Mouse (Mus musculus): ENCODE measurements around the gene Dusp13.

GRCm38 (mm10) chr14:21788121-21788520 is 37.1 kb upstream of the Dusp13 start:
- TF ChIP-seq POLR2A (IDR thresholded peaks at IDR 0.05; ENCODE audit: borderline replicate concordance, low read depth, low read length) (no peak), CTCF (IDR thresholded peaks at IDR 0.05; ENCODE audit: low read depth, low read length) (no peak)
